Mouse (Mus musculus) mesoderm, embryonic 11.5 days (tissue): Measurements from ENCODE around the gene Cxcr5.

Experiments used
- DNase-seq: peaks from one replicate; pipeline ENCODE4 v3.0.0-alpha.2; 2012; ENCODE audit warnings: low read depth, low spot score

Cxcr5 gene

GRCm38 (mm10) chr9:44537625-44538301, 23.9 kb downstream of the Cxcr5 start:
- DNase-seq = no peak

GRCm38 (mm10) chr9:44532991-44533580, 28.6 kb downstream of the Cxcr5 start:
- no peak for DNase-seq

- DNase-seq = no peak
These were observed 33.3 kb downstream of the Cxcr5 start for GRCm38 (mm10) chr9:44528340-44528739.

- no peak for DNase-seq
These were observed 35.2 kb downstream of the Cxcr5 start for GRCm38 (mm10) chr9:44526337-44527112.

GRCm38 (mm10) chr9:44525589-44525988, 36.1 kb downstream of the Cxcr5 start:
- DNase-seq = no peak

GRCm38 (mm10) chr9:44525001-44525400, 36.7 kb downstream of the Cxcr5 start:
- no peak for DNase-seq

- no peak for DNase-seq
These were observed 37.3 kb downstream of the Cxcr5 start for GRCm38 (mm10) chr9:44524235-44524826.

- DNase-seq = no peak
These were observed 38.0 kb downstream of the Cxcr5 start for GRCm38 (mm10) chr9:44523686-44524085.

GRCm38 (mm10) chr9:44521927-44522326, 39.8 kb downstream of the Cxcr5 start:
- no peak for DNase-seq

- DNase-seq = no peak
These were observed 43.6 kb downstream of the Cxcr5 start for GRCm38 (mm10) chr9:44518068-44518467.

GRCm38 (mm10) chr9:44517368-44517767, 44.3 kb downstream of the Cxcr5 start:
- no peak for DNase-seq

GRCm38 (mm10) chr9:44515891-44516290, 45.8 kb downstream of the Cxcr5 start:
- DNase-seq = no peak

- DNase-seq = no peak
These were observed 46.4 kb downstream of the Cxcr5 start for GRCm38 (mm10) chr9:44515131-44515751.

- no peak for DNase-seq
These were observed 47.5 kb downstream of the Cxcr5 start for GRCm38 (mm10) chr9:44514147-44514546.

- DNase-seq = no peak
These were observed 48.1 kb downstream of the Cxcr5 start for GRCm38 (mm10) chr9:44513610-44514009.

- DNase-seq = no peak
These were observed 48.6 kb downstream of the Cxcr5 start for GRCm38 (mm10) chr9:44513121-44513520.

- no peak for DNase-seq
These were observed 49.0 kb downstream of the Cxcr5 start for GRCm38 (mm10) chr9:44512717-44513003.

- no peak for DNase-seq
These were observed 49.6 kb downstream of the Cxcr5 start for GRCm38 (mm10) chr9:44511935-44512716.

GRCm38 (mm10) chr9:44510872-44511601, 50.6 kb downstream of the Cxcr5 start:
- DNase-seq = no peak

GRCm38 (mm10) chr9:44510355-44510871, 51.3 kb downstream of the Cxcr5 start:
- DNase-seq = no peak
